ENCODE assay signal across 10 mouse cellular contexts in the genomic region with DNA sequence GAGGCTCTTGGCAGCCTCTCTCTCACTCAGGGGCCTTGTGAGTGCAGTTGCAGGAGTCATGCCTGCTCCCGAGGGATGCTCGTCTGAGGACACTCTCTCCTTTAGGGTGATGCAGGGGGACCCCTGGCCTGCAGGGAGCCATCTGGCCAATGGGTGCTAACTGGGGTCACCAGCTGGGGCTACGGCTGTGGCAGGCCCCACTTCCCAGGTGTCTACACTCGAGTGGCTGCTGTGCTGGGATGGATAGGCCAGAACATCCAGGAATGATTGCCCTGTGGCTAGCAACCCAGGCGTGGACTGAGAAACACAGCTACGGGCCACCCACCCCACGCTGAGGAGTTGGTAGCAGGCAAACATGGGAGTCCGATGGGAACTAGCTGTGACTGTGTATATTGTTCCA. TPM values are rescaled to one million over a fixed set of nuclear protein-coding genes. Genes with fewer than 3 reads are reported as not detected.
DNase-seq lines count a peak whose midpoint lies in the region; ATAC-seq and TF ChIP-seq lines count a peak whose summit lies in the region.
"Had no signal": no experiment of that assay in that cellular context is flagged by ENCODE, and none has a peak within 500 bp of the region (broad histone marks: within the 10 kb centered on the region; RNA-seq: fewer than 3 reads in every experiment).

No protein-coding gene starts in this region.

- TF ChIP-seq POLR2A in cerebellum, adult 2 months (IDR thresholded peaks at IDR 0.05; ENCODE audit: borderline replicate concordance, insufficient read depth, low read length): no peak
- no peak for TF ChIP-seq POLR2A in limb, embryonic 14.5 days (IDR thresholded peaks at IDR 0.05; ENCODE audit: borderline replicate concordance, extremely low read depth, insufficient read depth, insufficient read length)

- peak in 1 of 2 experiments; percentile 32 for DNase-seq in cerebellum, adult 2 months
- no peak for DNase-seq in cerebellum, adult 8-10 months
- no peak for DNase-seq in neural tube, embryonic 10.5 days (ENCODE audit: extremely low spot score, low spot score)
- no peak for DNase-seq in limb, embryonic 14.5 days (ENCODE audit: low spot score)
- no peak for DNase-seq in urinary bladder, postnatal 36 days (ENCODE audit: low spot score in 2 of 2)
- DNase-seq in layer of hippocampus, postnatal 36 days: no peak
- DNase-seq: lung, postnatal 4 days had no signal

- no peak for TF ChIP-seq CTCF in cerebellum, adult 2 months (IDR thresholded peaks at IDR 0.05; ENCODE audit: borderline replicate concordance, insufficient read depth, low read depth, low read length)

- H3K36me3 ChIP-seq in neural tube, embryonic 12.5 days: peaks cover 37% of the 10 kb centered on the region
- peaks cover 26% of the 10 kb centered on the region for H3K36me3 ChIP-seq in limb, embryonic 14.5 days (ENCODE audit: control insufficient read depth, insufficient read depth, low read length)
- peaks cover 2% of the 10 kb centered on the region; the same call in 1 of the 2 replicates for H3K36me3 ChIP-seq in stomach, embryonic 16.5 days (ENCODE audit: control insufficient read depth, insufficient read depth, low read length)

- H3K9ac ChIP-seq in neural tube, embryonic 12.5 days: no peak overlapping the region
- no peak overlapping the region for H3K9ac ChIP-seq in limb, embryonic 14.5 days (ENCODE audit: low read depth, low read length, severe bottlenecking)
- no peak overlapping the region for H3K9ac ChIP-seq in stomach, embryonic 16.5 days (ENCODE audit: low read length)

- H3K4me3 ChIP-seq in cerebellum, adult 2 months (replicated peaks; ENCODE audit: insufficient read depth, low read depth, low read length): peak overlapping the region; percentile 62
- no peak overlapping the region for H3K4me3 ChIP-seq in neural tube, embryonic 12.5 days
- H3K4me3 ChIP-seq in limb, embryonic 14.5 days (replicated peaks; ENCODE audit: low read length): peak overlapping the region; percentile 8; the same call in 1 of the 2 replicates
- H3K4me3 ChIP-seq in stomach, embryonic 16.5 days (replicated peaks; ENCODE audit: low read length): 0 out of 2 replicates have a peak overlapping the region, but pooled peaks have one; percentile 80

- H3K9me3 ChIP-seq in neural tube, embryonic 12.5 days: no peaks in the 10 kb centered on the region
- H3K9me3 ChIP-seq in limb, embryonic 14.5 days (ENCODE audit: control insufficient read depth, low read length): no peaks in the 10 kb centered on the region
- H3K9me3 ChIP-seq in stomach, embryonic 16.5 days (replicated peaks; ENCODE audit: control insufficient read depth, low read length): no peaks in the 10 kb centered on the region

- 70% methylated on average over 8 of the region's 8 CpGs for whole genome bisulfite sequencing in cerebellum, adult 2 months
- 90% methylated on average over 8 of the region's 8 CpGs for WGBS in neural tube, embryonic 12.5 days
- WGBS in limb, embryonic 14.5 days: 91% methylated on average over 8 of the region's 8 CpGs
- 85% methylated on average over 8 of the region's 8 CpGs for WGBS in stomach, embryonic 16.5 days

- ATAC-seq in neural tube, embryonic 12.5 days (ENCODE audit: low FRiP score, low read depth): no peak
- ATAC-seq in limb, embryonic 14.5 days (ENCODE audit: low FRiP score, low read depth): no peak
- no peak for ATAC-seq in stomach, embryonic 16.5 days (ENCODE audit: insufficient read depth, low FRiP score)

- H3K4me2 ChIP-seq in neural tube, embryonic 12.5 days (replicated peaks): peak overlapping the region; percentile 95
- no peak overlapping the region for H3K4me2 ChIP-seq in limb, embryonic 14.5 days (replicated peaks; ENCODE audit: low read depth, low read length, severe bottlenecking)
- H3K4me2 ChIP-seq in stomach, embryonic 16.5 days (ENCODE audit: low read depth, low read length): no peak overlapping the region; the same call in 1 of the 2 replicates

- H3K27ac ChIP-seq in cerebellum, adult 2 months (ENCODE audit: insufficient read depth, low read length): no peak overlapping the region
- H3K27ac ChIP-seq in neural tube, embryonic 12.5 days: no peak overlapping the region
- no peak overlapping the region for H3K27ac ChIP-seq in limb, embryonic 14.5 days (replicated peaks; ENCODE audit: low read depth, low read length)
- no peak overlapping the region for H3K27ac ChIP-seq in stomach, embryonic 16.5 days (ENCODE audit: low read length)

- peaks cover 16% of the 10 kb centered on the region for H3K4me1 ChIP-seq in cerebellum, adult 2 months (ENCODE audit: control insufficient read depth, insufficient read depth, low read length)
- H3K4me1 ChIP-seq in neural tube, embryonic 12.5 days: peaks cover 19% of the 10 kb centered on the region
- H3K4me1 ChIP-seq in limb, embryonic 14.5 days (ENCODE audit: control insufficient read depth, insufficient read depth, low read length): peaks cover 10% of the 10 kb centered on the region
- peaks cover 17% of the 10 kb centered on the region for H3K4me1 ChIP-seq in stomach, embryonic 16.5 days (ENCODE audit: control insufficient read depth, insufficient read depth, low read length)

- no peaks in the 10 kb centered on the region for H3K27me3 ChIP-seq in cerebellum, adult 2 months (ENCODE audit: control insufficient read depth, insufficient read depth, low read length)
- H3K27me3 ChIP-seq in neural tube, embryonic 12.5 days (replicated peaks): peaks cover 7% of the 10 kb centered on the region; the same call in 1 of the 2 replicates
- H3K27me3 ChIP-seq in limb, embryonic 14.5 days (ENCODE audit: control insufficient read depth, insufficient read depth, low read length): no peaks in the 10 kb centered on the region
- no peaks in the 10 kb centered on the region for H3K27me3 ChIP-seq in stomach, embryonic 16.5 days (ENCODE audit: control insufficient read depth, insufficient read depth, low read length)

RNA-seq across cellular contexts. Expression of a gene that starts 1.7 kb away (rescaled TPM):
- 208 and 217 TPM in 2 replicates for polyA plus RNA-seq in cerebellum, adult 2 months (2012; rRNA removed)
- polyA plus RNA-seq in neural tube, embryonic 12.5 days (2016; fragmentation: Nextera tagmentation; extraction: Ambion mirVana): 282 and 323 TPM in 2 replicates
- polyA plus RNA-seq in limb, embryonic 14.5 days (2012; rRNA removed): 187 and 229 TPM in 2 replicates
- polyA plus RNA-seq in limb, embryonic 14.5 days (2014; fragmentation: Nextera tagmentation; extraction: Ambion mirVana): 330 and 335 TPM in 2 replicates
- 288 and 309 TPM in 2 replicates for polyA plus RNA-seq in stomach, embryonic 16.5 days (2015; fragmentation: Nextera tagmentation; extraction: Ambion mirVana)
- total RNA-seq in layer of hippocampus, postnatal 36 days (2021): 100 to 1,000 TPM; 142 to 144 TPM

RNA-seq across cellular contexts. Expression of a gene that starts 19.0 kb away (rescaled TPM):
- polyA plus RNA-seq in cerebellum, adult 2 months (2012; rRNA removed): 39.0 and 42.8 TPM in 2 replicates
- 57.1 and 61.3 TPM in 2 replicates for polyA plus RNA-seq in neural tube, embryonic 12.5 days (2016; fragmentation: Nextera tagmentation; extraction: Ambion mirVana)
- 75.9 and 77.5 TPM in 2 replicates for polyA plus RNA-seq in limb, embryonic 14.5 days (2012; rRNA removed)
- 19.1 and 21.5 TPM in 2 replicates for polyA plus RNA-seq in limb, embryonic 14.5 days (2014; fragmentation: Nextera tagmentation; extraction: Ambion mirVana)
- polyA plus RNA-seq in stomach, embryonic 16.5 days (2015; fragmentation: Nextera tagmentation; extraction: Ambion mirVana): 43.4 and 43.9 TPM in 2 replicates
- 10 to 100 TPM; 19.6 to 19.7 TPM for total RNA-seq in layer of hippocampus, postnatal 36 days (2021)

RNA-seq across cellular contexts. Expression of a gene that starts 27.4 kb away (rescaled TPM):
- 0.41 and 0.74 TPM in 2 replicates for polyA plus RNA-seq in cerebellum, adult 2 months (2012; rRNA removed)
- 0.06 and 0.10 TPM in 2 replicates for polyA plus RNA-seq in neural tube, embryonic 12.5 days (2016; fragmentation: Nextera tagmentation; extraction: Ambion mirVana)
- polyA plus RNA-seq in limb, embryonic 14.5 days (2012; rRNA removed): 0.04 TPM in 1 of 2 replicates, not detected in the other
- 0.10 TPM in 1 of 2 replicates, not detected in the other for polyA plus RNA-seq in limb, embryonic 14.5 days (2014; fragmentation: Nextera tagmentation; extraction: Ambion mirVana)
- polyA plus RNA-seq in stomach, embryonic 16.5 days (2015; fragmentation: Nextera tagmentation; extraction: Ambion mirVana): 0.06 TPM in 1 of 2 replicates, not detected in the other
- total RNA-seq in layer of hippocampus, postnatal 36 days (2021): under 1 TPM; 0.15 to 0.40 TPM
- total RNA-seq: hematopoietic stem cell, adult 5-6 weeks had no signal

RNA-seq across cellular contexts. Expression of a gene that starts 30.8 kb away (rescaled TPM):
- 30.6 and 33.3 TPM in 2 replicates for polyA plus RNA-seq in cerebellum, adult 2 months (2012; rRNA removed)
- 7.9 and 8.0 TPM in 2 replicates for polyA plus RNA-seq in neural tube, embryonic 12.5 days (2016; fragmentation: Nextera tagmentation; extraction: Ambion mirVana)
- polyA plus RNA-seq in limb, embryonic 14.5 days (2012; rRNA removed): 46.2 and 52.2 TPM in 2 replicates
- 33.8 and 36.6 TPM in 2 replicates for polyA plus RNA-seq in limb, embryonic 14.5 days (2014; fragmentation: Nextera tagmentation; extraction: Ambion mirVana)
- polyA plus RNA-seq in stomach, embryonic 16.5 days (2015; fragmentation: Nextera tagmentation; extraction: Ambion mirVana): 34.8 and 40.9 TPM in 2 replicates
- 10 to 100 TPM; 17.7 to 19.1 TPM for total RNA-seq in layer of hippocampus, postnatal 36 days (2021)

RNA-seq across cellular contexts. Expression of a gene that starts 44.0 kb away (rescaled TPM):
- 123 and 132 TPM in 2 replicates for polyA plus RNA-seq in cerebellum, adult 2 months (2012; rRNA removed)
- polyA plus RNA-seq in neural tube, embryonic 12.5 days (2016; fragmentation: Nextera tagmentation; extraction: Ambion mirVana): 51.2 and 51.3 TPM in 2 replicates
- 86.8 and 128 TPM in 2 replicates for polyA plus RNA-seq in limb, embryonic 14.5 days (2012; rRNA removed)
- 40.8 and 41.8 TPM in 2 replicates for polyA plus RNA-seq in limb, embryonic 14.5 days (2014; fragmentation: Nextera tagmentation; extraction: Ambion mirVana)
- polyA plus RNA-seq in stomach, embryonic 16.5 days (2015; fragmentation: Nextera tagmentation; extraction: Ambion mirVana): 40.0 and 42.7 TPM in 2 replicates
- 10 to 100 TPM; 56.0 to 67.0 TPM for total RNA-seq in layer of hippocampus, postnatal 36 days (2021)
